Mouse (Mus musculus) thymus, postnatal 10 days (tissue): ENCODE data around the gene Thsd7a.

Experiments
- DNase-seq, 2 experiments: peaks; one replicate each; pipeline ENCODE4 v3.0.0; 2021; ENCODE audit warnings: low spot score in 2 of 2

Gene Thsd7a

GRCm38 (mm10) chr6:12393574-12394380 lies 355.4 kb downstream of the Thsd7a start:
- no peak for DNase-seq

GRCm38 (mm10) chr6:12386731-12387130 lies 362.5 kb downstream of the Thsd7a start:
- DNase-seq, result no peak

- DNase-seq, result no peak
These were observed 363.6 kb downstream of the Thsd7a start for GRCm38 (mm10) chr6:12385591-12385990.

GRCm38 (mm10) chr6:12381136-12381778 lies 368.0 kb downstream of the Thsd7a start:
- no peak for DNase-seq

GRCm38 (mm10) chr6:12380717-12381116 lies 368.5 kb downstream of the Thsd7a start:
- DNase-seq, result no peak

GRCm38 (mm10) chr6:12358737-12359136 lies 390.5 kb downstream of the Thsd7a start:
- no peak for DNase-seq

- DNase-seq, result no peak
These were observed 395.6 kb downstream of the Thsd7a start for GRCm38 (mm10) chr6:12353573-12353972.

- no peak for DNase-seq
These were observed 397.0 kb downstream of the Thsd7a start for GRCm38 (mm10) chr6:12352165-12352719.

GRCm38 (mm10) chr6:12350753-12351152 lies 398.5 kb downstream of the Thsd7a start:
- no peak for DNase-seq

GRCm38 (mm10) chr6:12349105-12349759 lies 400.0 kb downstream of the Thsd7a start:
- no peak for DNase-seq

- DNase-seq, result no peak
These were observed 400.5 kb downstream of the Thsd7a start for GRCm38 (mm10) chr6:12348667-12349066.

- DNase-seq, result no peak
These were observed 412.3 kb downstream of the Thsd7a start for GRCm38 (mm10) chr6:12336590-12337584.

GRCm38 (mm10) chr6:12315070-12315909 lies 433.9 kb downstream of the Thsd7a start:
- DNase-seq, result peak; percentile 5 to 9

GRCm38 (mm10) chr6:12307502-12307901 lies 441.7 kb downstream of the Thsd7a start:
- DNase-seq, result no peak

- DNase-seq, result no peak
These were observed 486.4 kb downstream of the Thsd7a start for GRCm38 (mm10) chr6:12262641-12263400.
